Mouse (Mus musculus) induced T-regulatory cell, adult 2 months (primary cell): ENCODE data around the gene Tec.

ENCODE experiments used
- DNase-seq: peaks from one replicate; pipeline ENCODE4 v3.0.0-alpha.2; 2012; ENCODE audit warnings: low read depth

The Tec gene

DNA sequence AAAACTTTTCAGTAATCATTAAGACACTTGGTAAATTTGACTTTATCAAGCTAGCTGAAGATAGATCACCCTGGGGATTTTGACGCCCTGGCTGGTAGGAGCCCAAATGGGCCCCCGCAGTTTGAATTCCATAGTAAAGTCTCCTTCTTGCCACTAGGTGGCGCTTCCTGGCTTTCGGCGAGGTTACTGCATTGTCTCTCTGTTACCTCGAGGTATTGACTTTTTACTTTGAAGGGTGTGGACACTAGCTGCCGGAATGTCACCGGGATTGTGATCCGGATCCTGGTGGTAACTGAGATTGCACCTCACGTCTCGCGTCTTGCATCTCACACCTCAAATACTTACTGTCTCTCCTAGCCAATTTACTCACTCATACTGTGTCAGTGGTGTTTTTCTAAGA, 23.3 kb upstream of the Tec start:
- DNase-seq = peak; percentile 80

DNA sequence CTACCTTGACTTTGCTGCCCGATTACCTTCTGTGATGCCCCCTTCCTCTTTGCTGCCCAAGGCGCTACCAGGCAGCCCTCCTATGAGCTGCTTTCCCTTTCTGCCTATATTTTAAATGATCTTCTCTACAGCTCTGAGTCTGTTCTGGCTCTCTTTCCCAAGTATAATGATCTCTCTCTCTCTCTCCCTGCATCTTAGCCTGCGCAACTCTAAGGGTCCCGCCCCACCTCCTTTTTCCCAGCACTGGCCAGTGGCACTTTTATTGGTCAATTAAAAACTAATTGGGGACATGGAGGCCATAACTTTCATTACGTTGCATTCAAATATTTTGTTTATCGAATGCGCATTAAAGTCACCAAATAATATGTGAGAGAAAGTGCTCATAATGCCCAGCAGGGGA, 20.0 kb upstream of the Tec start:
- DNase-seq = no peak

DNA sequence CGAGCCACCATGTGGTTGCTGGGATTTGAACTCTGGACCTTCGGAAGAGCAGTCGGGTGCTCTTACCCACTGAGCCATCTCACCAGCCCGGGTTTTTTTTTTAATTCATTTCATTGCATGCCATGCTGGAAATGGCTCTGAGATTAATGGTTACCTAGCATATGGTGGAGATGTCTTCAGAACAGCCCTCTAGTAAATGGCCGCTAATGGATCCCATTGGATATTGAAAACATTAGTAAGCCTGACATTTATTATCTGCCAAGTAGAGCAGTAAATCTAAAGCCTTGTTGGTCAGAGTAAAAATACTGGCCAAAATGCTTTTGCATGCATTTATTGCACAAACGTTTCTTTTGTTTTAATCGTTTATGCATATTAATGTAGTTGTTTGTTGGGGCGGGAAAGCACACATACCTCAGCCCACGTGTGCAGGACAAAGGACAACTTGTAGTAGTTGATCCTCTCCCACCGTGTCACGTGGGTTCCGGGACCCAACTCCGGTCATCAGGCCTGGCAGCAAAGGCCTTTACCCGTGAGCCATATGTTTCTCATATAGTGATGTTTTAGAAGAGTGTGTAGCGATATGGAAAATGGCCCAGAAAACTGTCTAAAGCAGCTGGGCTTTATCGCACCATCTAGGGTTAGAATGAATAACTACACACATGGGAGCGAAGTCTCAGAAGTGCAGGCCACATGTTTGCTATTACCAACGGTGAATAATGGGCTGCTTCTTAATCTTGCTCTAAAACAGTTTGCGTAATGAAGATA, 18.4 kb upstream of the Tec start:
- DNase-seq = no peak

DNA sequence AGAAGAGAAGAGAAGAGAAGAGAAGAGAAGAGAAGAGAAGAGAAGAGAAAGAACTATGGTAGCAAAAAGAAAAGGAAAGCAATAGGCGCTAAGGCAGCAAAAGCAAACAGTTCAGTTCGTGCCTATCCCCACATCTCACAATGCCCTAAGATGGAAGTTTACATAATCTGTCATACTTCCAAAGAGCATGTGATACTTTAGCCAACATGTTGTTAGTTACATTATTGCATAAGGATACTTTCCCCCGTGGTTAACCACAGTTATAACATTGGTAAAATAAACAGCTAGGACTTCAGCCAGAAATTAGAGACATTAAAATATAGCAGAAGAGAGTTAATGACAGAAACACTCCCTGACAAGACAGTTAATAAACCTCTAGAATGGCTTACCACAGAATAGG, 15.4 kb upstream of the Tec start:
- DNase-seq = no peak

DNA sequence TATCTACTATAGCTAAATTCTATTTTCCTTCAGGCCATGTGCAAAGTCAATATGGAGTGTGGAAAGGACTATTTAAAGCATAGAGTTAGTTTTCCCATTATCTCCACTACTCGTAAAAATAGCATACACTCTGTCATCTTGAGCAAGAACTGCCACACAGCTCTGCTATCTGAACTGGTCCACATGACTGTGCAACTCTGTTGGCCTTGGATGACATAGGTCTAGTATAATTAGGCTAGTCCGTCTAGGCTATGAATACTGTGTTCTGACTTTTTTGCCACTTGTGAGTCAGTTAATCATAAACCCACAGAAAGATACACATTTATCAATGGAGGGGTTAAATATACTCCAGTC, 14.1 kb upstream of the Tec start:
- no peak for DNase-seq

DNA sequence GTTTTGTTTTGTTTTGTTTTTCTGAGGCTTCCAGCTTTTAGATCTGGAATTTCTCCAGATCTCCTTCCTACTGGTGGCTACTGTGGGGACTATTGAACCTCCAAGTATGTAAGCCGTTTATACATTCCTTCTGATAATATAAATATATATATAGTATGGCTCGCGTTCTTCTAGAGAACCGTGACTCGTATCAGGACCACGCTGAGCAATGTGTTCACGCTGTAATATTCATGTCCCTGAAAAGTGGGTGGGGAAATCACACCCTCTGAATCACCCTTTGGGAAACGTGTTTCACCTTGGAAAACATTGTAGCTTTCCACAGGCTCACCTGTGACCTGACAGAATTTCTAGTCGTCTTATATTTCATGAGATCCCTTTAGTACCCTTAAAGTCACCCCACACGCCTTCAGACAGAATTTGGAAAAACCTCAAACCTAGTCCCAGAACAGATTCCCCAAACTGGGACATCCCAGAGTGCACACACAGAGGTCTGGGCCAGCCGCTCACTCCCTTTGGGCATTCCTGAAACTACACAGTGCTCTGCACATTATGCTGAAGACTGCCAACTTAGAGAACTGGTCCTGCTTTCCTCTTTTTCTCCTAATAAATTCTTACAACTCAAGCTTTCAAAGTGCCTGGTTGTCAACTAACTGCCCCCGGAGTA, 13.6 kb upstream of the Tec start:
- DNase-seq = no peak

DNA sequence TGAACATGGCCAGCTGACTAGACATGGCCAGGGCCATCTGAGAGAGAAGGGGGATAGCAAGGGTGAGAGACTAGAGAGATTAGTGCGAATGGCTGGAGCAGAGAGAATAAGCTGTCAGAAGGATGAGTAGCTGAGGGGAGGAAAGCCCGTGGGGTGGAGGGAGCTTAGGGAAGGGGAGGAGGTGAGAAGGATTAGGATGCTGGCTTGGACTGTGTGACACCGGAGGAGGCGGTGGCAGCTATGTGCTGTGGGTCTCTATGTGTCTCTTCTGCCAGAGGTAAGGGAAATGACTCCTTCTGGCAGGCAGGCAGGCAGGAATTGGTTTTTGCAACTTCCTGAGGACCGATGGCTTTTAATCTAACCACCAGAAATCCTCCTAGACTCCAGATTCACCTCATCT, 11.5 kb upstream of the Tec start:
- no peak for DNase-seq

DNA sequence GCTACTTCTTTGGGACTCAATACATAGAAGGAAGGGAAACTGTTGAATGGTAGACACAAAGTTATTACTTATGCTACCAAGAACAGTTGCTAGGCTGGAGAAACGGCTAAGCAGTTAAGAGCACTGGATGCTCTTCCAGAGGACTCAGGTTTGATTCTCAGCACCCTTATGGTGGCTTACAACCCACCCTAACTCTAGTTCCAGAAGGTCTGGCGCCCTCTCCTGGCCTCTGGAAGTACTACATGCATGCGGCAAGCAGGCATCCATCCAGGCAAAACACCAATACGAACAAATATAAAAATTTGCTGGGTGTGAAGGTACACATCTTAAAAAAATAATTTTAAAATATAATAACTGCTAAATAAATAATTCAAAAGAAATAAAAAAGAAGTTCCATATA, 2.8 kb upstream of the Tec start:
- peak; percentile 51 for DNase-seq

DNA sequence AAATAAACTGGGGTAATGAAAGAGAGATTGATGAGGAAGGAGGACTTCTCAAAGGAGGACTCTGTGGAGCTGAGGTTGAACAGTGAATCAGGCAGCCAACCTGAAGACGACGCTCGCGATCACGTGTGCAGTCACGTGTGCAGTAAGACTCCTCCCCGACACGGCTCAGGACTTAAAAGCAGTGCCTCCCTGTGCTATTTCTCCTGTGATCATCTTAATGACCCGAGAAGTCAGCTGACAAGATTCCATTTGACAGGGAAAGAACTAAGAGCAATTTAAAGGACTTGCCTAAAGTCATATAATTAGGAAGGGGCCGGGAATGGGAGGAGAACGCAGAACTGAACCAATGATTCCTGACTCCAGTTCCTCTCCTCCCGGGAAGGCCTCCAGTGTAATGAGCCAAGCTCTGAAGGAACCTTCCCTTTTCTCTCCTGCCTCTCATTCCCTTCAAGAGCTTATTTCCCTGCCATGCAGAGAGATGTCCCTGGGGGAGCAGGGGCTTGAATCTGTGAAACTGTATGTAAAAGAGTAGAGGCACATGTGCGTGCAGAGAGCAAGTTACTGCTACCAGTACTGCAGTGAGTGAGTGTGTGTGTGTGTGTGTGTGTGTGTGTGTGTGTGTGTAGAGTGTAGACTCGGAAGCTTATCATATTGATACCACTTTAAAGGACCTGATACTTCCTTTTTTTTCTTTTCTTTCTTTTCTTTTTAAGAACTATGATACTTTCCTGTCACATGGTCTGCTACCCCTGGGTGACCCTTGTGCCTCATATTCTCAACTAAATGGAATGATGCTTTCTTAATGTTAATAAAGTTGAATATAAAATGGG, 1.7 kb upstream of the Tec start:
- peak; percentile 30 for DNase-seq

DNA sequence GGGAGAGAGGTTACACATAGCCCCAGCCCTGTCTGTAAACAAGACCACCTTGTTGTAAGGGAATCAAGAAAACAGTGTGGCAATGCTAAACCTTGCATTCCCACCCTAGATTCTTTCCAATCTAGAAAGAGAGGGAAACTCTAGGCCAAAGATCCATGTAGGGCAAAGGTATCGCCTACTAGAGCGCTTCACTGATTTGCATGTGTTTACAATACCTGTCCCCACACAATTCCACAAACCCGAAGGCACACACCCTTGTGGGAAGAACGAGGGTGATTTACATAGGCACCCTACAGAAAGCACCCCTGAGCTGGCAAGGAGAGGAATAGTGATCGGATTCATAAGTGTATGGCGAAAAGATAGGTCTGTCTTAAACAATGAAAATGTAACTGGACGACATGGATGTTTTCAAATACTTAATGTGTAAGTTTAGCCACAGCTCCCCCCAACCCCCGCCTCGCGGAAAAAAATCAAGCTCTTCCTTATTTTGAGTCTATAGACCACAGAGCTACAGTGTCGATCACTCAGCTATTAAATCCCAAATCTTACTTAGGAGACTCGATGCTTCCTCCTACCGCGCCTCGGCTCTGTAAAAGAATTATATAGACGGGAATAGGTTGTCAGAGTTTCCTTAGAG, 1.1 kb downstream of the Tec start:
- DNase-seq = peak; percentile 31

DNA sequence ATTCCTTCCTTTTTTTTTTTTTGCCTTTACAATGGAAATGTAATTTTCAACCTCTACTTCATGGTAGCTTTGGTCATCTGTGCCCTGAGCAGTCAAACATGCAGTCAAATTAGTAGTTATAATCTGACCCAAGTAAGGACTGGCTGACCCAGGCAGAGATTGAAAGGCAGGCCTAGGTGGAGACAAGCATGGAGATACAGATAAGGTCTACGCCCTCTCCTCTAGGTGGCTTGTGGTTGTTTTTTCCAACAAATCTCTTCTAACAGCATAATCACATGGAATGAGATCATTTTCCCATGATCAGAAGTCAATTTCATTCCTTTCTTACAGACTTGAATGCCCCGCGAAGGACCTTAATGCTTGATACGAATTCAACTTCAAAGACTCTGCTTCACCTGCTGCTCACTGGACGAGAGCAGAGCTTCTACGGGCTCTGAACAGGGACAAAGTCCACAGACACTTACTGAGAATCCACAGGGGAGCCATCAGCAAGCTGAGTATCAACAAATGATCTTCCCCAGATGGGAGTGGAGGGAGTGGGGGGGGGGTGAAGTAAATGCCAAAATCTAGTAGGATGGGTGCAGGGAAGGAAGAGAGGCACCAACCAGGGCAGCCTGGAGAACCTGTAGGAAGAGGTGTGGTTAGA, 1.9 kb downstream of the Tec start:
- DNase-seq = no peak

DNA sequence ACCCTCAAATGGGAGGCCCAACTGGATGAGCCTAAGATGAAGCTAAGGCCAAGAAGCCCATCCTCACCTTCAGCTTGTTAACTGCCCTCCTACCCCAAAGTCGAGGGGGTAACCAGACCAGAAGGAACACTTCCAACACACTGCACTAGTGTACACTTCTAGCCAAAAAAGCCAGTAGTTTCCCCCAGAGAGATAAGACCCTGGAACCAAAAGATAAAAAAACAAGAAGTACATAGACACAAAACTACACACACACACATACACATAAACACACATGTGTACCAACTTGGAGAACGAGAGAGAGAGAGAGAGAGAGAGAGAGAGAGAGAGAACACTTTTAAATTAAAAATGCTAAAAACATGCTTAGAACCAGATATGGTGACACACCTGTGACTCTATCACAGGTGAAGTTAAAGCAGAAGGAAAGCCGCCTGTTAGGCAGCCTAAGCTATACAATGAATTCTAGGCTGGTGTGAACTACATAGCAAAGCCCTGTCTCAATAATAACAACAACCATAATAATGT, 3.6 kb downstream of the Tec start:
- DNase-seq = no peak

DNA sequence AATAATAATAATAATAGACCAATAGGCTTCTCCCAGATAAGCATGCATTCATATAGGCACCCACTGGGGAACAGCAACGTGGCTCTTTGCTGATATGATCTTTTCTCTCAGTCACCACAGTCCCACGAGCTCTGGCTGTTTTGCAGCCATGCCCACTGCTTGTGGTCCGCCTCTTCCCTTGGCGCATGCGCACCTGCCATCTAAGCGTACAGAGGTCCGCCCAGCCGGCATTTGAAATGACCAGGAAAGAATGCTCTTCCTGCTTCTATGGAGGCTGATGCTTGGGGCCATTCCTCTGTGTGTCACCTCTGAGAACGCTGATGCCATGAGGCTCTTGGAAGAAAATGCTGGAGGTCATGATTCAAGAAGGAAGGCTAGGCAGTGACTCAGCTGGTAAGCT, 5.1 kb downstream of the Tec start:
- peak; percentile 54 for DNase-seq

DNA sequence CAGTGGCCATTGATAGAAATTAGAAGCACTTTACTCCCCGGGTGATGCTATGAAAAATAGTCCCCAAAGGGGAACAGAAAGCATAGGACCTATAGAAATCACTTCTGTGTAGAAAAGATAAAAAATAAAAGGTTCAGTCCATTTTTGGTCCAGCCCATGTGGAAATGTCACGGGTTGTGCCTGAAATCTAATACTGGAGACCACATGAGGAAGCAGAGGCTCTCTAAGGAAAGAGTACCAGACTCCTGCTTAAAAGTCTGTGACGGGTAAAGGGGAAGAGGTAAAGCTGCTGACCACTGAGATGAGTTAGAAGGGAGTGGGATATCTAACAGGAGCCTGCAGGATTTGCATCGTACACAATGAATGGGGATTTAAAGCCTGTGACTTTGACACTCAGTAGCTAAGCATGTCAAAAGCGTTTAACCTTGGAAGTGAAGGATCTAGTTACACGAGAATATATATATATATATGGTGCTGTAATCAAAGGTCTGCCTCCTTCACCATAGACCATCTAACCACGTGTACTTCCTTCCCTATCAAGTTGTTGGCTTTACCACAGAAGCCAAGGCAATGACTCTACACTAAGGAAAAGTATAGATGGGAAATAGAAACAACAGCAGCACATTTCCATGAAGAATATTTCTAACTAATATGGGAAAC, 6.4 kb downstream of the Tec start:
- DNase-seq = no peak

DNA sequence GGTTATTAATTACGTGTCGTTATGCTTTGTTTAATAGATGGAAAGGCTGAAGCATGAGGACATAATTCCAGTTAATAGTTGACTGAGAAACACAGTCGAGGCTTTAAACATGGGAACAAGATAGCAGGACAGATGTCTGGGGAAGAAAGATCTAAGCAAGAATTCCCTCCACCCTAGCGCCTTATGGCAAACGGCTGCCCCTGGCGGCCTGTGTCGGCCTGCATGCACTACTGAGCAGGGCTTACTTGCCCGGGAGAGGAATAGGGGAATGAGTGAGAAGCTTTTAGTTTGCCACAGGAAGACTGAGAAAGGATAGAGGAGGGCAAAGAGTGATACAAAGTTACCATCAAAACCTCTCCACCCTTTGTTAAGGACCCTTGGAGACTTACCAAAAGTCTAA, 7.4 kb downstream of the Tec start:
- no peak for DNase-seq

DNA sequence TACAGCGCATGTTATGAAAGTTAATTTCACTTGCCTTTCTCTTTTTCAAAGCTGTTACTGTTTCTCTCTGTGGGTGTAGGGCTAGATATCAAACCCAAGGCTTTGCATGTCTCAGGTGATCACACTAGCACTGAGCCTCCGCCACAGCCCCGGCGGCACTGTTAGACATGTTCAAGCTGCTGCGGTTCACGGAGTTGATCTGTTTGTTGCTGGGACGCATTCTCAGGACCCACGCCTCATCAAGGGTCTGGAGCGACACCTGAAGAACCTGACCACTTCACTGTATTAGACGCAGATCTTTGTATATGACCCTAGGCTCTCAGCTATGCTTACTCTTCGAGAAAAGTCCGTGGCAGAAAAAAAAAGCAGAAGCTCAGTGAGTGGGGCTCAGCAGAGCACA, 10.0 kb downstream of the Tec start:
- no peak for DNase-seq

DNA sequence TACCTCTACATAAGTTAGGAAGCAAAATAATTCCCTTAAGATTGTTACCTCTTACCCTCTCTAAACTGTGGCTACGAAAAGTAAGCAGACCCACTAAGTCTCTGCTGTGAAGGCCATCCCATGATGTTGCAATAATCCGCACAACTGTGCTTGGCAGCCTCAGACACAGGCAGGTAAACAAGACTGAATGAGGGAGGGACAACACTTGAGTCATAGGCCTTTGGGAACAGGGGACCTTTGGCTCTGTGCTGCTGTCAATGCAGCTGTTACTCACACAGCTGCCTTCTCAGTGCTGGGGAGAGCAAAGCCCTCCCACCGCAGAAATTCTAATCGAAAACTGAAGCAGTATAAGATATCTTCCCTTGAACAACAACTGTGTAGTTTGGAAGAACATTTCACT, 10.5 kb downstream of the Tec start:
- no peak for DNase-seq

DNA sequence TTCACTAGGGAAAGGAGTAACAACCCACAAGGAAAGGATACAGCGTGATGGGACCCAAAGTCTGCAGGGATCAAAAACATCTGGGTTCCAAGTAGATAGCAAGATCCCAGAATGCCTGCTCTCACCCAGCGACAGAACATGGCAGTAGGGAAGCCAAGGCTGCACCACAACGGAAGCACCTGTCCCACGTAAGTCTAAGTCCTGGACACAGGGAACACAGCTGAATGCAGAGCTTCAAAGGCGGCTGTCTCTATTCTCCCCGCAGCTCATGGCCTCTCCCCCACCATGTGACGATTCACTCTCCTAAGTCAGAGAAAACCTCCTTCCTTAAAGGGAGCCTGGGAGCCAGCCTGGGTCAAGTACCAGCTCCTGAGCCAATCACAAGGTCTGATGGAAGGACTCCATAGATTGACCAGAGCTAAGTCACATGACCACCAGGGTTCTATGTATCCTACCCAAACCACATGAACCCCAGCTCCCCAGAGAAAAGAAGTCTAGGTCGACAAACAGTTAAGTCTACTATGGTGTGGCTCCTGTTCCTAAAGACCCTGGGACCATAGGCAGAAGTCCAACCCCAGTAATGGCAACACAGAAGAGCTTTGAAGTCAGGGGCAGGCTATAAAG, 11.9 kb downstream of the Tec start:
- DNase-seq = no peak

DNA sequence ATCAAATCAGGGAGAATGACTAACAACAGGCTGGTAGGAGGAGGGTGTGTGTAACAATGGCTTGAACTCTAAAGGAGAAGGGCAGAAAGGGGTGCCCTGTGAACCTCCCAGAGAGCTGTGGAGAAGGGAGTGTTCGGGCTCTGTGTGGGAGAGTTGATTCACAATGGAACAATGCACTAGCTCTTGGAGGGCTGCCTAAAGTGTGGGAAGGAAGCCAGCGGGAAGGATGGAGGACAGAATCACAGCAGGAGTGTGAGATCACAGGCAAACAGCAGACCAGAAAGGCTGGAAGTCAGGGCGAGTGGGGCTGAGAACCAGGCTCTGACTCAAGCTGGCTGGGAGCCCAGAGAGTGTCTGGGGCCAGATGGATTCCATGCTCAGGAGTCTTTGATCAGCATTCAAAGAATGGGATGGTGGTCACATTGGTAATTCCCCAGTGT, 12.6 kb downstream of the Tec start:
- no peak for DNase-seq

DNA sequence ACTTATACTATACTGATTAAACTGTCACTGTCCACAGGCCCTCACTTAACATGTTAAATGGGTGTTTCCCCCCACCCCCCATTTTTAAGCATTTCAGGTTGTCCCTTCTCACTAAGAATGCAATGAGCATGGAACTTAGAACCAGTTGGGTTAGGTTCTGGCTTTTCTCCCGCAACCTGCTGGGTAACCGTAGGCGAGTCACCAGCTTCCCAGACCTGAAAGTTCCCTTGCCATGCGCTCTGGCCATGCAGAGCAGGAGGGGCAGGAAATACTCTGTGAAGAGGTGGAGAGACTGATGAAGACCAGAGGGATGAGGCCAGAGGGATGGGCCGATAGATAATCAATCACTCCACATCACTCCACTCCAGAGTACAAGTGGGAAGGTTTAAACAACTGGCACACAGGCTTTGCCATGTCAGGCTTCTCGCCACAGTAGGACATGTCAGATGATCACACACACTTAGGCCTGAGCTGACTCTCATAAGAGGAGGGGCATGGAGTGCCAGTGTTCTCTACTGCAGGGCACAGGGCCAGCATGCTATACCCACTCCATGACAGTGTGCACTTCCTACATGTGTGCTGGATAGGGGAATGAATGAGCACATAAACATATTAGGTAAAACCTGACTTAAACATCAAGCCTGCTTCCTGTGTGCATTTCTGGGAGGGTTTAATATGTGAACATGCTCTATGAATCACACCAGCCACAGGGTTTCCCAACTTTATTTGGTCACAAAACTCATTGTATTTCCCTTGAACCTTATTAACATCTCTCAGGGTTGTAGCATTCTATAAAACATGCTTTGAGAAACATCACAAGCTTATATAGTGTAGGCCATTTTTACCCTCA, 13.9 kb downstream of the Tec start:
- DNase-seq = no peak
